Mouse (Mus musculus) CH12.LX (cell line): ENCODE data around the gene Dnm3. TPM values are rescaled to one million over a fixed set of nuclear protein-coding genes. Genes with fewer than 3 reads are reported as not detected.

Experiments used
- DNase-seq: peaks from one replicate; pipeline ENCODE4 v3.0.0-alpha.2; 2013; ENCODE audit errors: extremely low read depth
- H3K27ac ChIP-seq: 2 replicates; pipeline ENCODE4 v1.5.1; 2012; ENCODE audit warnings: low read depth, mild to moderate bottlenecking, control low read depth, moderate library complexity; ENCODE audit not compliant: insufficient read depth
- H3K27me3 ChIP-seq: replicated peaks from 2 replicates; pipeline ENCODE3; 2012; ENCODE audit warnings: inconsistent platforms
- H3K36me3 ChIP-seq, 2 experiments: replicated peaks in 1 of 2; 2 replicates each; pipeline versions ENCODE3 to v1.6.1; 2012; ENCODE audit warnings: inconsistent platforms in 1 of 2, low read length in 1 of 2, mild to moderate bottlenecking in 1 of 2, mixed read lengths in 1 of 2, moderate library complexity in 1 of 2; ENCODE audit not compliant: control insufficient read depth in 1 of 2, insufficient read depth in 1 of 2
- H3K4me1 ChIP-seq, 2 experiments: 2 replicates each; pipeline ENCODE4 v1.6.1; 2012; ENCODE audit warnings: inconsistent platforms in 1 of 2, moderate library complexity in 1 of 2; ENCODE audit not compliant: insufficient read depth in 2 of 2, control insufficient read depth in 1 of 2
- H3K4me2 ChIP-seq: 2 replicates; pipeline ENCODE4 v1.6.1; 2012; ENCODE audit warnings: low read depth, mild to moderate bottlenecking, control low read depth; ENCODE audit not compliant: poor library complexity, insufficient read depth, severe bottlenecking
- H3K4me3 ChIP-seq, 3 experiments: fragments of 150-350 bp in 1 of 3; sonication (generic) in 1 of 3; replicated peaks in 1 of 3; 2 replicates each; pipeline versions ENCODE3 to v1.5.1; 2011 to 2012; ENCODE audit warnings: low read depth in 2 of 3, low read length in 2 of 3, mild to moderate bottlenecking in 2 of 3, moderate library complexity in 2 of 3, control low read depth in 1 of 3, improper control_type of control experiment in 1 of 3, inconsistent platforms in 1 of 3, mixed read lengths in 1 of 3; ENCODE audit not compliant: poor library complexity in 1 of 3
- H3K79me2 ChIP-seq: replicated peaks from 2 replicates; pipeline ENCODE4 v1.6.1; 2012; ENCODE audit warnings: mild to moderate bottlenecking, moderate library complexity; ENCODE audit not compliant: control insufficient read depth, poor library complexity, insufficient read depth, severe bottlenecking; ENCODE audit errors: extremely low read depth
- H3K9ac ChIP-seq: 2 replicates; pipeline ENCODE4 v1.6.1; 2012; ENCODE audit warnings: low read depth, mild to moderate bottlenecking, control low read depth, moderate library complexity; ENCODE audit not compliant: insufficient read depth
- H3K9me3 ChIP-seq: replicated peaks from 2 replicates; pipeline ENCODE3; 2012; ENCODE audit warnings: low read length, inconsistent platforms, mixed read lengths
- CHD1 ChIP-seq: IDR thresholded peaks from 2 replicates; pipeline ENCODE4 v1.6.1; 2012; ENCODE audit warnings: low read depth, low read length, improper control_type of control experiment, inconsistent platforms
- CHD2 ChIP-seq: IDR thresholded peaks from 2 replicates; pipeline ENCODE4 v1.6.1; 2011; ENCODE audit warnings: low read length, improper control_type of control experiment
- CTCF ChIP-seq, 2 experiments: IDR thresholded peaks in 1 of 2; conservative IDR thresholded peaks in 1 of 2; 2 replicates each; pipeline ENCODE4 v1.5.1; 2011 to 2012; ENCODE audit warnings: low read depth in 2 of 2, low read length in 2 of 2, improper control_type of control experiment in 1 of 2, inconsistent platforms in 1 of 2, mild to moderate bottlenecking in 1 of 2, moderate library complexity in 1 of 2
- EP300 ChIP-seq: IDR thresholded peaks from 2 replicates; pipeline ENCODE4 v1.6.1; 2011; ENCODE audit warnings: low read length, improper control_type of control experiment
- IRF4 ChIP-seq: IDR thresholded peaks from 2 replicates; pipeline ENCODE4 v1.6.1; 2014; ENCODE audit warnings: low read depth, mild to moderate bottlenecking, inconsistent platforms, low read length, improper control_type of control experiment
- JUND ChIP-seq: conservative IDR thresholded peaks from 2 replicates; pipeline ENCODE4 v1.6.1; 2011; ENCODE audit warnings: low read depth, low read length, improper control_type of control experiment
- MAFK ChIP-seq: IDR thresholded peaks from 2 replicates; pipeline ENCODE4 v1.6.1; 2011; ENCODE audit warnings: low read length, improper control_type of control experiment; ENCODE audit not compliant: insufficient replicate concordance
- MAZ ChIP-seq: IDR thresholded peaks from 2 replicates; pipeline ENCODE4 v1.6.1; 2012; ENCODE audit warnings: low read depth, mild to moderate bottlenecking, inconsistent platforms, low read length, improper control_type of control experiment, moderate library complexity
- NRF1 ChIP-seq: IDR thresholded peaks from 2 replicates; pipeline ENCODE4 v1.6.1; 2014; ENCODE audit warnings: low read depth, mild to moderate bottlenecking, inconsistent platforms, low read length, improper control_type of control experiment, moderate library complexity
- PAX5 ChIP-seq: IDR thresholded peaks from 2 replicates; pipeline ENCODE4 v1.6.1; 2012; ENCODE audit warnings: low read length, inconsistent platforms, mixed read lengths
- RAD21 ChIP-seq: IDR thresholded peaks from 2 replicates; pipeline ENCODE4 v1.6.1; 2011; ENCODE audit warnings: low read depth, mild to moderate bottlenecking, low read length, improper control_type of control experiment, moderate library complexity
- SMC3 ChIP-seq: IDR thresholded peaks from 2 replicates; pipeline ENCODE4 v1.6.1; 2011; ENCODE audit warnings: low read depth, low read length, improper control_type of control experiment
- TBP ChIP-seq: conservative IDR thresholded peaks from 2 replicates; pipeline ENCODE4 v1.6.1; 2011; ENCODE audit warnings: low read depth, low read length, improper control_type of control experiment
- dilution Hi-C: fragments of 300-500 bp; cut with MboI; formaldehyde crosslinking; loops from 2 replicates; pipeline ENCODE4 v1.14.3; 2020; ENCODE audit warnings: low sequenced_read_pairs; ENCODE audit not compliant: extremely low pct_unique_long_range_greater_than_20kb, extremely low pct_ligation_motif_present
- in situ Hi-C: fragments of 300-500 bp; cut with MboI; formaldehyde crosslinking; loops from 3 replicates; pipeline ENCODE4 v1.14.3; 2019; ENCODE audit warnings: low sequenced_read_pairs, low pct_ligation_motif_present, low pct_unique_long_range_greater_than_20kb, mixed read lengths
- polyA plus RNA-seq: library from polyadenylated mRNA; unstranded; fragments of >175 nt; gene quantifications from 2 replicates; pipeline ENCODE4 v1.2.1, GENCODE M21; 2012; ENCODE audit warnings: low read depth; ENCODE audit not compliant: insufficient read length
- total RNA-seq, 2 experiments: library from RNA; depleted of rRNA; stranded (reverse); fragments of 300-350 nt in 1 of 2; fragments of >200 nt in 1 of 2; gene quantifications; 2 replicates each; pipeline ENCODE4 v1.2.3; 2012 to 2014

Dnm3 gene
- total and polyA plus RNA-seq, 3 experiments, result 3.6 to 9.5 (median 6.9) TPM

DNA sequence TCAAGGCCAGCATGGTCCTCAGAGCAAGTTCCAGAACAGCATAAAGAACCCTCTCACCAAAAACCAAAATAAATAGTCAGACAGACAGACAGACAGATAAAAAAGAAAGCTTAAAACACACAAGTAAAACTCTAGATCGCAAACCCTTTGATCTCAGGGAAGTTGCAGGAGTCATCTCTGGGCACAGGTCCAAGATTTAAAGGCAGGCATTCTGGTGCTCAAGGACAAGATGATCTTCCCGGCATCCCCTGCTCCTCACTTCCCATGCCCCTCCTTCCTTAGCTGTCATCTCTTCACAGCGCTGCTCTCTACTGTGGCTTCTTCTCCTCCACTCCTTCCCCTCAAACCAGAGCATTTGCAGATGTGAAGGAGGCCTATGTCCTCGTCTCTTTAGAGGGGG is 108.1 kb downstream of the Dnm3 start:
- Histone ChIP-seq H3K27ac (no peak overlapping the region), H3K79me2 (no peaks in the 10 kb centered on the region), H3K27me3 (no peaks in the 10 kb centered on the region), H3K9ac (no peak overlapping the region), H3K4me1 (no peaks in the 10 kb centered on the region), H3K36me3 (no peaks in the 10 kb centered on the region), H3K4me2 (no peak overlapping the region), H3K9me3 (no peaks in the 10 kb centered on the region), H3K4me3 (no peak overlapping the region)
- no peak for DNase-seq
- dilution Hi-C loops (no loop called here), in situ Hi-C loops (loop anchor here (10.0 kb wide), 2 partner anchors 165 to 295 kb away; no protein-coding TSS in a partner anchor)
- no peak for TF ChIP-seq IRF4
- no peak for TF ChIP-seq CHD1

GRCm38 (mm10) chr1:162361978-162362377 is 115.9 kb downstream of the Dnm3 start:
- Histone ChIP-seq H3K79me2 (no peaks in the 10 kb centered on the region), H3K4me3 (no peak overlapping the region), H3K9ac (no peak overlapping the region), H3K27me3 (no peaks in the 10 kb centered on the region), H3K4me2 (no peak overlapping the region), H3K4me1 (no peaks in the 10 kb centered on the region), H3K36me3 (no peaks in the 10 kb centered on the region), H3K27ac (no peak overlapping the region), H3K9me3 (no peaks in the 10 kb centered on the region)
- TF ChIP-seq EP300, result no peak
- TF ChIP-seq MAZ, result no peak
- TF ChIP-seq MAFK, result no peak
- no peak for TF ChIP-seq NRF1
- TF ChIP-seq TBP, result no peak
- no peak for TF ChIP-seq PAX5
- no peak for TF ChIP-seq CHD2
- no peak for TF ChIP-seq JUND
- no peak for DNase-seq
- in situ Hi-C loops, result loop anchor here (10.0 kb wide), 2 partner anchors 173 to 303 kb away; no protein-coding TSS in a partner anchor
- dilution Hi-C loops, result no loop called here

GRCm38 (mm10) chr1:162359270-162359669 is 118.6 kb downstream of the Dnm3 start:
- peak; percentile 38 for DNase-seq
- dilution Hi-C loops, result no loop called here
- TF ChIP-seq CTCF (conservative IDR thresholded peaks at IDR 0.05 in 1 of 2, IDR thresholded peaks at IDR 0.05 in 1 of 2; ENCODE audit: low read depth in 2 of 2, low read length in 2 of 2), result peak in 1 of 2 experiments; percentile 76; a peak in 2 of 4 replicates
- peak; percentile 74 for TF ChIP-seq RAD21
- peak; percentile 65 for TF ChIP-seq SMC3
- no peak for TF ChIP-seq IRF4
- H3K27me3 ChIP-seq, result no peaks in the 10 kb centered on the region
- H3K4me2 ChIP-seq, result no peak overlapping the region
- no peaks in the 10 kb centered on the region for H3K79me2 ChIP-seq
- no peak overlapping the region for H3K27ac ChIP-seq
- H3K4me1 ChIP-seq, result no peaks in the 10 kb centered on the region
- in situ Hi-C loops, result no loop called here
- H3K9ac ChIP-seq, result no peak overlapping the region
- H3K4me3 ChIP-seq, result no peak overlapping the region
- H3K9me3 ChIP-seq, result no peaks in the 10 kb centered on the region
- H3K36me3 ChIP-seq, result no peaks in the 10 kb centered on the region
